Mouse (Mus musculus): ENCODE measurements around the gene Aspg. TPM values are rescaled to one million over a fixed set of nuclear protein-coding genes. Genes with fewer than 3 reads are reported as not detected.

Aspg gene
- total RNA-seq, 1 experiment: 12.8 TPM

- Histone ChIP-seq H3K9ac (ENCODE audit: insufficient read depth, low read depth, low read length, poor library complexity, severe bottlenecking) (no peak overlapping the region), H3K27ac (ENCODE audit: insufficient read depth, low read depth, low read length, poor library complexity, severe bottlenecking) (no peak overlapping the region), H3K36me3 (ENCODE audit: control insufficient read depth, insufficient read depth, low read length, poor library complexity, severe bottlenecking) (no peaks in the 10 kb centered on the region), H3K4me1 (ENCODE audit: control insufficient read depth in 2 of 2, insufficient read depth in 2 of 2, low read length in 2 of 2, poor library complexity in 1 of 2) (peaks cover 0 to 5% of the 10 kb centered on the region in 2 experiments; a peak in 1 of 4 replicates), H3K9me3 (ENCODE audit: control insufficient read depth, insufficient read depth, low read depth, low read length) (no peaks in the 10 kb centered on the region), H3K4me3 (ENCODE audit: insufficient read depth in 1 of 2, low read depth in 1 of 2, low read length in 2 of 2, poor library complexity in 1 of 2, severe bottlenecking in 1 of 2) (no peak overlapping the region)
- TF ChIP-seq ZNF384 (IDR thresholded peaks at IDR 0.05; ENCODE audit: low read depth, low read length): no peak
- DNase-seq (ENCODE audit: low read depth, low spot score): no peak
- in situ Hi-C loops (cut with MboI; ENCODE audit: low sequenced_read_pairs in 2 of 2, unreplicated experiment in 2 of 2): loop anchor here in 1 of 2 experiments (25.0 kb wide), 1 partner anchor 408 kb away; no protein-coding TSS in a partner anchor
Observed at GRCm38 (mm10) chr12:112129300-112129856, 22.9 kb downstream of the Aspg start.

- H3K27ac ChIP-seq (ENCODE audit: insufficient read depth, low read depth, low read length, poor library complexity, severe bottlenecking): no peak overlapping the region
- in situ Hi-C loops (cut with MboI; ENCODE audit: low sequenced_read_pairs in 2 of 2, unreplicated experiment in 2 of 2): loop anchor here in 1 of 2 experiments (25.0 kb wide), 1 partner anchor 407 kb away; no protein-coding TSS in a partner anchor
- no peak for DNase-seq (ENCODE audit: low read depth, low spot score)
- peaks cover 0 to 2% of the 10 kb centered on the region in 2 experiments; a peak in 1 of 4 replicates for H3K4me1 ChIP-seq (ENCODE audit: control insufficient read depth in 2 of 2, insufficient read depth in 2 of 2, low read length in 2 of 2, poor library complexity in 1 of 2)
- no peaks in the 10 kb centered on the region for H3K9me3 ChIP-seq (ENCODE audit: control insufficient read depth, insufficient read depth, low read depth, low read length)
- peak overlapping the region; percentile 50 to 62 for H3K4me3 ChIP-seq (ENCODE audit: insufficient read depth in 1 of 2, low read depth in 1 of 2, low read length in 2 of 2, poor library complexity in 1 of 2, severe bottlenecking in 1 of 2)
- no peak for TF ChIP-seq ZNF384 (IDR thresholded peaks at IDR 0.05; ENCODE audit: low read depth, low read length)
- TF ChIP-seq ZC3H11A (IDR thresholded peaks at IDR 0.05; ENCODE audit: borderline replicate concordance, low read depth, low read length): no peak
- no peak for TF ChIP-seq HCFC1 (IDR thresholded peaks at IDR 0.05; ENCODE audit: borderline replicate concordance, insufficient read depth, low read length)
- TF ChIP-seq CHD2 (IDR thresholded peaks at IDR 0.05; ENCODE audit: low read depth, low read length): no peak
- TF ChIP-seq MAFK (IDR thresholded peaks at IDR 0.05; ENCODE audit: insufficient read depth, low read depth, low read length): no peak
- no peaks in the 10 kb centered on the region for H3K36me3 ChIP-seq (ENCODE audit: control insufficient read depth, insufficient read depth, low read length, poor library complexity, severe bottlenecking)
- peak overlapping the region; percentile 18 for H3K9ac ChIP-seq (ENCODE audit: insufficient read depth, low read depth, low read length, poor library complexity, severe bottlenecking)
Observed at GRCm38 (mm10) chr12:112130161-112130860, 23.8 kb downstream of the Aspg start.

DNA sequence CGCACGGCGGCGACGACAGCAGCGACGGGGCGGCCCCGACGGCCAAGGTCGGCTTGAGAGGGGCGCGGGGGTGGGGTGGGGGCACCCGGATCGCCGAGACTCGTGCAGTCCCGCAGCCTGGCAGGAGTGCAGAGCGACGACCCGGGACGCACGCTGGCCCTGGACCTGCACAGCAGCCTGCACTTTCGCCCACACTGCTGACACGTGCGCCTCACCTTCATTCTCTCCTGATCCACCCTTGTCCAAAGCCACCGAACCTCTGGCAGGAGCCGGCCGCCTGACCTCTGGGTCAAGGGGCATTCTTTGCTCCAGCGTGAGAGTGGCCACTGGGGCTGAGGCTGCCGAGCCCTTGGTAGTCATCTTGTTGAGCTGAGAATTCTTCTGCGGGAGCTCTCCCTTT, 24.5 kb downstream of the Aspg start:
- Histone ChIP-seq H3K27ac (ENCODE audit: insufficient read depth, low read depth, low read length, poor library complexity, severe bottlenecking) (no peak overlapping the region), H3K36me3 (ENCODE audit: control insufficient read depth, insufficient read depth, low read length, poor library complexity, severe bottlenecking) (no peaks in the 10 kb centered on the region), H3K9me3 (ENCODE audit: control insufficient read depth, insufficient read depth, low read depth, low read length) (no peaks in the 10 kb centered on the region), H3K4me1 (ENCODE audit: control insufficient read depth in 2 of 2, insufficient read depth in 2 of 2, low read length in 2 of 2, poor library complexity in 1 of 2) (peaks cover 0 to 2% of the 10 kb centered on the region in 2 experiments; a peak in 1 of 4 replicates), H3K4me3 (ENCODE audit: insufficient read depth in 1 of 2, low read depth in 1 of 2, low read length in 2 of 2, poor library complexity in 1 of 2, severe bottlenecking in 1 of 2) (peak overlapping the region; percentile 50 to 62; a peak in 3 of 4 replicates), H3K9ac (ENCODE audit: insufficient read depth, low read depth, low read length, poor library complexity, severe bottlenecking) (peak overlapping the region; percentile 18)
- TF ChIP-seq ZNF384 (IDR thresholded peaks at IDR 0.05; ENCODE audit: low read depth, low read length): no peak
- TF ChIP-seq HCFC1 (IDR thresholded peaks at IDR 0.05; ENCODE audit: borderline replicate concordance, insufficient read depth, low read length): no peak
- TF ChIP-seq MAFK (IDR thresholded peaks at IDR 0.05; ENCODE audit: insufficient read depth, low read depth, low read length): no peak
- TF ChIP-seq CHD2 (IDR thresholded peaks at IDR 0.05; ENCODE audit: low read depth, low read length): no peak
- no peak for TF ChIP-seq ZC3H11A (IDR thresholded peaks at IDR 0.05; ENCODE audit: borderline replicate concordance, low read depth, low read length)
- no peak for DNase-seq (ENCODE audit: low read depth, low spot score)
- in situ Hi-C loops (cut with MboI; ENCODE audit: low sequenced_read_pairs in 2 of 2, unreplicated experiment in 2 of 2): loop anchor here in 1 of 2 experiments (25.0 kb wide), 1 partner anchor 406 kb away; no protein-coding TSS in a partner anchor

DNA sequence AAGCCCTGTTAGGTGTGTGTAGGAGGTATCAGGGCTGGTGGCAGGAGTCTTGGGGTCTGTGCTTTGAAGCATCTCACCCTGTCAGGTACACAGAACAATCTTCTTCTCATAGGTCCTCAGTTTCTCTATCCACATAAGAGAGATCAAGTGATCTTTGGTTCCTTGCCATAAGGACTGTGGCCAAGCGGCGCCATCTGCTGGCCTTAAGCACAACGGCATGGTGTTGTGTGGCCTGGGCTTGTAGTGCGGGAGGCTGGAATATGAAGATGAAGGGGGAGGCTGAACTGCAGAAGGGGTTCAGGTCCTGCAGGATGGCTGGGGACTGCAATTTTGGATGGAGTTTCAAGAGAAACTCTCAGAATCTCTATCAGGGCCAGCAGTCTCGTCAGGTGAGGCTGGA, 33.8 kb downstream of the Aspg start:
- DNase-seq (ENCODE audit: low read depth, low spot score): no peak
- Histone ChIP-seq H3K9ac (ENCODE audit: insufficient read depth, low read depth, low read length, poor library complexity, severe bottlenecking) (no peak overlapping the region), H3K9me3 (ENCODE audit: control insufficient read depth, insufficient read depth, low read depth, low read length) (no peaks in the 10 kb centered on the region), H3K4me3 (ENCODE audit: insufficient read depth in 1 of 2, low read depth in 1 of 2, low read length in 2 of 2, poor library complexity in 1 of 2, severe bottlenecking in 1 of 2) (no peak overlapping the region), H3K36me3 (ENCODE audit: control insufficient read depth, insufficient read depth, low read length, poor library complexity, severe bottlenecking) (no peaks in the 10 kb centered on the region), H3K4me1 (ENCODE audit: control insufficient read depth in 2 of 2, insufficient read depth in 2 of 2, low read length in 2 of 2, poor library complexity in 1 of 2) (peaks cover 0 to 2% of the 10 kb centered on the region in 2 experiments; a peak in 1 of 4 replicates), H3K27ac (ENCODE audit: insufficient read depth, low read depth, low read length, poor library complexity, severe bottlenecking) (no peak overlapping the region)
- in situ Hi-C loops (cut with MboI; ENCODE audit: low sequenced_read_pairs in 2 of 2, unreplicated experiment in 2 of 2): loop anchor here (10.0 to 25.0 kb wide), 2 partner anchors 397 to 405 kb away; no protein-coding TSS in a partner anchor
- TF ChIP-seq HCFC1 (IDR thresholded peaks at IDR 0.05; ENCODE audit: borderline replicate concordance, insufficient read depth, low read length): no peak
- no peak for TF ChIP-seq CHD2 (IDR thresholded peaks at IDR 0.05; ENCODE audit: low read depth, low read length)
- TF ChIP-seq ZNF384 (IDR thresholded peaks at IDR 0.05; ENCODE audit: low read depth, low read length): no peak
- TF ChIP-seq MAFK (IDR thresholded peaks at IDR 0.05; ENCODE audit: insufficient read depth, low read depth, low read length): no peak
- TF ChIP-seq ZC3H11A (IDR thresholded peaks at IDR 0.05; ENCODE audit: borderline replicate concordance, low read depth, low read length): no peak
